Mouse (Mus musculus) myocyte (in vitro differentiated cells): ENCODE data around the gene Dysf.

ENCODE experiments used
- E2F4 ChIP-seq: IDR thresholded peaks from one replicate; pipeline ENCODE4 v1.6.1; 2011; ENCODE audit warnings: mild to moderate bottlenecking, control low read depth, moderate library complexity; ENCODE audit not compliant: insufficient read depth
- MAX ChIP-seq: IDR thresholded peaks from one replicate; pipeline ENCODE4 v1.6.1; 2011; ENCODE audit warnings: low read depth, mild to moderate bottlenecking, control low read depth
- POLR2A ChIP-seq: IDR thresholded peaks from one replicate; pipeline ENCODE4 v1.6.1; 2011; ENCODE audit warnings: low read depth, mild to moderate bottlenecking, control low read depth, moderate library complexity; ENCODE audit not compliant: insufficient read length
- USF1 ChIP-seq: IDR thresholded peaks from one replicate; pipeline ENCODE4 v1.6.1; 2011; ENCODE audit warnings: low read depth, mild to moderate bottlenecking, control low read depth, moderate library complexity

GRCm38 (mm10) chr6:84181452-84181851 lies 173.1 kb downstream of the Dysf start:
- no peak for TF ChIP-seq MAX
- TF ChIP-seq E2F4 = no peak
- TF ChIP-seq USF1 = no peak
- TF ChIP-seq POLR2A = no peak
